ENCODE assay signal across 20 mouse cellular contexts in genomic region chr5:140931523-140932229, GRCm38 (mm10).
DNase-seq lines count a peak whose midpoint lies in the region; ATAC-seq and TF ChIP-seq lines count a peak whose summit lies in the region.
"Had no signal": no experiment of that assay in that cellular context is flagged by ENCODE, and none has a peak within 500 bp of the region (broad histone marks: within the 10 kb centered on the region; RNA-seq: fewer than 3 reads in every experiment).

No protein-coding gene starts in this region.

- H3K4me3 ChIP-seq in forebrain, embryonic 14.5 days (ENCODE audit: low read depth, low read length) = no peak overlapping the region
- H3K4me3 ChIP-seq in forebrain, embryonic 12.5 days (replicated peaks) = no peak overlapping the region
- no peak overlapping the region for H3K4me3 ChIP-seq in limb, embryonic 14.5 days (replicated peaks; ENCODE audit: low read length)
- H3K4me3 ChIP-seq: heart, adult 2 months; hindbrain, embryonic 12.5 days; midbrain, embryonic 12.5 days; myocyte; neural tube, embryonic 15.5 days had no signal

- H3K4me2 ChIP-seq in forebrain, embryonic 14.5 days (ENCODE audit: low read length) = no peak overlapping the region
- H3K4me2 ChIP-seq in forebrain, embryonic 12.5 days = no peak overlapping the region
- no peak overlapping the region for H3K4me2 ChIP-seq in limb, embryonic 14.5 days (replicated peaks; ENCODE audit: low read depth, low read length, severe bottlenecking)
- H3K4me2 ChIP-seq: hindbrain, embryonic 12.5 days; midbrain, embryonic 12.5 days; neural tube, embryonic 15.5 days had no signal

- peak; percentile 48; the same call in 1 of the 2 replicates for ATAC-seq in forebrain, embryonic 14.5 days
- no peak for ATAC-seq in forebrain, embryonic 12.5 days (ENCODE audit: low FRiP score)
- peak; percentile 44; the same call in 1 of the 2 replicates for ATAC-seq in limb, embryonic 14.5 days (ENCODE audit: low FRiP score, low read depth)

- no peak for TF ChIP-seq POLR2A in brain, embryonic 14.5 days (IDR thresholded peaks at IDR 0.05; ENCODE audit: borderline replicate concordance, extremely low read depth, insufficient read depth, insufficient read length, poor library complexity, severe bottlenecking)
- no peak for TF ChIP-seq POLR2A in limb, embryonic 14.5 days (IDR thresholded peaks at IDR 0.05; ENCODE audit: borderline replicate concordance, extremely low read depth, insufficient read depth, insufficient read length)

- H3K27ac ChIP-seq in forebrain, embryonic 14.5 days (ENCODE audit: low read depth, low read length) = peak overlapping the region; percentile 57; the same call in 1 of the 2 replicates
- H3K27ac ChIP-seq in forebrain, embryonic 12.5 days = no peak overlapping the region
- 0 out of 2 replicates have a peak overlapping the region, but pooled peaks have one; percentile 19 for H3K27ac ChIP-seq in limb, embryonic 14.5 days (replicated peaks; ENCODE audit: low read depth, low read length)
- H3K27ac ChIP-seq: heart, adult 2 months; hindbrain, embryonic 12.5 days; liver, embryonic 14.5 days; midbrain, embryonic 12.5 days; neural tube, embryonic 15.5 days had no signal

- peak; percentile 41 for DNase-seq in forebrain, embryonic 14.5 days (ENCODE audit: low spot score)
- DNase-seq in left cerebral cortex, postnatal 4 days = peak; percentile 34
- DNase-seq in left cerebral cortex, adult 8-10 months (ENCODE audit: low spot score in 2 of 2) = no peak
- DNase-seq in brain, embryonic 14.5 days (ENCODE audit: low read depth) = peak; percentile 58
- DNase-seq in limb, embryonic 14.5 days (ENCODE audit: low spot score) = no peak
- no peak for DNase-seq in B cell, adult 2 months
- DNase-seq in layer of hippocampus, adult 18-20 months (ENCODE audit: low spot score in 2 of 2) = no peak
- DNase-seq: adrenal gland, postnatal 10 days; cerebellum, adult 2 months; gastrocnemius, postnatal 14 days; heart, adult 2 months; kidney, adult 11 months; kidney, postnatal 14 days; thymus, adult 18-20 months had no signal

- H3K4me1 ChIP-seq in forebrain, embryonic 14.5 days (ENCODE audit: control insufficient read depth, insufficient read depth, low read length) = no peaks in the 10 kb centered on the region
- no peaks in the 10 kb centered on the region for H3K4me1 ChIP-seq in forebrain, embryonic 12.5 days
- peaks cover 4% of the 10 kb centered on the region; the same call in 1 of the 2 replicates for H3K4me1 ChIP-seq in limb, embryonic 14.5 days (ENCODE audit: control insufficient read depth, insufficient read depth, low read length)
- H3K4me1 ChIP-seq: hindbrain, embryonic 12.5 days; midbrain, embryonic 12.5 days had no signal

- no peak for TF ChIP-seq CTCF in brain, embryonic 14.5 days (IDR thresholded peaks at IDR 0.05; ENCODE audit: borderline replicate concordance, extremely low read depth, insufficient read depth, insufficient read length)

- no peaks in the 10 kb centered on the region for H3K36me3 ChIP-seq in forebrain, embryonic 14.5 days (ENCODE audit: control insufficient read depth, insufficient read depth, low read length)
- no peaks in the 10 kb centered on the region for H3K36me3 ChIP-seq in forebrain, embryonic 12.5 days (replicated peaks)
- no peaks in the 10 kb centered on the region for H3K36me3 ChIP-seq in limb, embryonic 14.5 days (ENCODE audit: control insufficient read depth, insufficient read depth, low read length)
- H3K36me3 ChIP-seq: hindbrain, embryonic 12.5 days; midbrain, embryonic 12.5 days; neural tube, embryonic 15.5 days had no signal

- no peak overlapping the region for H3K9ac ChIP-seq in forebrain, embryonic 14.5 days (ENCODE audit: low read length)
- no peak overlapping the region for H3K9ac ChIP-seq in forebrain, embryonic 12.5 days
- H3K9ac ChIP-seq in limb, embryonic 14.5 days (ENCODE audit: low read depth, low read length, severe bottlenecking) = no peak overlapping the region
- H3K9ac ChIP-seq: hindbrain, embryonic 12.5 days; liver, embryonic 14.5 days; midbrain, embryonic 12.5 days; neural tube, embryonic 15.5 days had no signal

- intact Hi-C loops in left cerebral cortex, postnatal 4 days (cut with DNase I) = no loop called here

- no peaks in the 10 kb centered on the region for H3K27me3 ChIP-seq in forebrain, embryonic 14.5 days (replicated peaks; ENCODE audit: control insufficient read depth, insufficient read depth, low read length)
- H3K27me3 ChIP-seq in forebrain, embryonic 12.5 days = no peaks in the 10 kb centered on the region
- no peaks in the 10 kb centered on the region for H3K27me3 ChIP-seq in limb, embryonic 14.5 days (ENCODE audit: control insufficient read depth, insufficient read depth, low read length)
- H3K27me3 ChIP-seq: hindbrain, embryonic 12.5 days; midbrain, embryonic 12.5 days; neural tube, embryonic 15.5 days had no signal

- 42% methylated on average over 5 of the region's 5 CpGs for WGBS in forebrain, embryonic 14.5 days
- 77% methylated on average over 5 of the region's 5 CpGs for WGBS in forebrain, embryonic 12.5 days
- 42% methylated on average over 5 of the region's 5 CpGs for WGBS in limb, embryonic 14.5 days

- H3K9me3 ChIP-seq in forebrain, embryonic 14.5 days (replicated peaks; ENCODE audit: control insufficient read depth, low read length) = no peaks in the 10 kb centered on the region
- no peaks in the 10 kb centered on the region for H3K9me3 ChIP-seq in forebrain, embryonic 12.5 days
- H3K9me3 ChIP-seq in limb, embryonic 14.5 days (ENCODE audit: control insufficient read depth, low read length) = no peaks in the 10 kb centered on the region
- H3K9me3 ChIP-seq: hindbrain, embryonic 12.5 days; midbrain, embryonic 12.5 days; neural tube, embryonic 15.5 days had no signal

Comparison
In these comparisons a context has a peak if more than half of its experiments do, and no peak if none do; other contexts are left out.
1. DNase-seq: peak in forebrain, embryonic 14.5 days (single experiment), left cerebral cortex, postnatal 4 days (single experiment) and brain, embryonic 14.5 days (single experiment); none in left cerebral cortex, adult 8-10 months (0 of 2), limb, embryonic 14.5 days (single experiment), B cell, adult 2 months (0 of 2) and layer of hippocampus, adult 18-20 months (0 of 2).